Mouse (Mus musculus) Patski (cell line): Measurements from ENCODE around the gene Kansl1l. TPM values are rescaled to one million over a fixed set of nuclear protein-coding genes. Genes with fewer than 3 reads are reported as not detected.
"Not testable (repeated sequence)": the region's sequence is repeated elsewhere in the genome, so short reads cannot be mapped to it uniquely, and the experiment has no call there.

Source experiments
- ATAC-seq: fragments of 100-300 bp; one replicate; pipeline ENCODE4 v1.8.0; 2021
- CTCF ChIA-PET: fragments of 350-600 bp; sonication (Branson Sonifier 250); formaldehyde crosslinking; loops from one replicate; lab custom pipeline; 2022; ENCODE audit warnings: inconsistent platforms; lab: Charles Lee
- POLR2A ChIA-PET: fragments of 350-600 bp; sonication (Branson Sonifier 250); formaldehyde crosslinking; loops from one replicate; lab custom pipeline; 2022; ENCODE audit warnings: antibody characterized with exemption, inconsistent platforms; lab: Charles Lee
- DNase-seq: peaks from one replicate; pipeline ENCODE4 v3.0.0-alpha.2; 2011; ENCODE audit warnings: low read depth, low spot score
- H3K27me3 ChIP-seq: fragments of 371-371 bp; one replicate; pipeline ENCODE4 v1.5.1; 2021
- CTCF ChIP-seq: fragments of 100-300 bp; IDR thresholded peaks from one replicate; pipeline ENCODE4 v1.5.1; 2021
- in situ Hi-C: fragments of 300-500 bp; cut with MboI; formaldehyde crosslinking; loops from 3 replicates; pipeline ENCODE4 v1.11.1; 2018; ENCODE audit warnings: low pct_unique_long_range_greater_than_20kb, mixed read lengths
- polyA plus RNA-seq: library from polyadenylated mRNA; unstranded; gene quantifications from one replicate; pipeline ENCODE4 v1.2.3, GENCODE M21; 2021

The Kansl1l gene
- polyA plus RNA-seq, 1 experiment from 2014 or later = 44.2 TPM

DNA sequence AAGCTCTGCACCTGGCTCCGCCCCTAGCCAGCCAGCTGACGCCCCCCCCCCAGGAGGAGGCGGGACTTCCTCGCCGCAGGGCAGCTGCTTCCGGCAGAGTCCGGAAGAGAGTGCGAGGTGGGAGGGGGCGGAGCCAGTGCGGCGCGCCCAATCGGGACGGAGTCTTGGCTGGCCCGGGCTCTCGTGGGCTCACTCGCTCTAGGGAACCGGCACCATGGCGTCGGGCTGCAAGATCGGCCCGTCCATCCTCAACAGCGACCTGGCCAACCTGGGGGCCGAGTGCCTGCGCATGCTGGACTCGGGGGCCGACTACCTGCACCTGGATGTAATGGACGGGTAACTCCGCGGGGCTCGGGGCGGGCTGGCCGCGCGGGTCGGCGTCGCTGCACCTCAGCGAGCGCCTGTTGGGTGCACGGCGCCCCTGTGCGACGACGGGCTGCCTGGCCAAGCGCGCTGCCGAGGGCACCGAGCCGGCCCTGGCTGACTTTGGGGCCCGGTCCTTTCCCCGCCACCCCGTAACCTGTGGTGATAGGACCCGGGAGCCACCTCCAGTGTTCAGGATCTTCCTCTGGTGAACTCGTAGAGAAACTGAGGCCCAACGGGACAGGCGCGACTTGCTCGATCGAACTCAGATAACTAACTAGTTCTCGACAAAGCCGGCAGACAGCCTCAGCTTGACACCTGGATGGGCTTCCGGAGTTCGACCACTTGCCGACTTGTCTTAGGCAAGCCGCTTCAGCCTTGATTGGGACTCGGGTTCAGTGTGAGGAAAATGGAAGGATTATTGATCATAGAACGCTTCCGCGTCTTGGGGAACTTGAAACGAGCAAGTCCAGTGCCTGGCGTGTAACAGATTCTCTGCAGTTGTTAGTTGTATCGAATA, 116.4 kb downstream of the Kansl1l start, which contains the start of gene Rpe:
Rpe (plus strand) TSS at position 139 of the 883 bp plus-strand sequence.
- POLR2A ChIA-PET = no interaction called here
- TF ChIP-seq CTCF = peak; percentile 43
- ATAC-seq = peak; percentile 100
- peak; percentile 53 for DNase-seq
- in situ Hi-C loops = loop anchor here (10.0 kb wide), 1 partner anchor 134 kb away; no protein-coding TSS in a partner anchor
- peaks cover 24% of the 10 kb centered on the region for H3K27me3 ChIP-seq
- CTCF ChIA-PET = no interaction called here

GRCm38 (mm10) chr1:66700149-66700692, 117.1 kb downstream of the Kansl1l start:
- DNase-seq (no peak), ATAC-seq (no peak)
- peaks cover 29% of the 10 kb centered on the region for H3K27me3 ChIP-seq
- ChIA-PET CTCF (no interaction called here), POLR2A (no interaction called here)
- no peak for TF ChIP-seq CTCF
- in situ Hi-C loops = loop anchor here (10.0 kb wide), 1 partner anchor 135 kb away; no protein-coding TSS in a partner anchor

DNA sequence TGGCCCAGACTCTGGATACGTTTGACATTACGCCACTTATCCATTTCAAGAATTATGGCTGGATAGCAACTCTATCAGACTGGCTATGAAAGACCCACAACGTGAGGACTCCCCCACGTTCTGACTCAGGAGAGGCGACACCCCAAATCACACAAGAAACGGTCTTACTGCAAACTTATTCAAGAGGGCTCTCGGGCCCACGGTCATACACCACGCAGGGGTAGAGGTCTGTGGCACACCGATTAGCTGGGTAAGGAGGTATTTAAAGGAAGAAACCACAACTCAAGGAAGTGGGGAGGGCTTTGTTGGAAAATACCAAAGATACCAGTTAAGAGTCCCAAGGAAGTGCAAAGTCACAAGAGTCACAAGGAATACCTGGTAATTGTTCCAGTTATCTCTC, 117.7 kb downstream of the Kansl1l start:
- CTCF ChIA-PET, ATAC-seq, DNase-seq, POLR2A ChIA-PET: not testable (repeated sequence)
- H3K27me3 ChIP-seq = peaks cover 31% of the 10 kb centered on the region
- in situ Hi-C loops = loop anchor here (10.0 to 25.0 kb wide), 2 partner anchors 135 to 313 kb away; no protein-coding TSS in a partner anchor

DNA sequence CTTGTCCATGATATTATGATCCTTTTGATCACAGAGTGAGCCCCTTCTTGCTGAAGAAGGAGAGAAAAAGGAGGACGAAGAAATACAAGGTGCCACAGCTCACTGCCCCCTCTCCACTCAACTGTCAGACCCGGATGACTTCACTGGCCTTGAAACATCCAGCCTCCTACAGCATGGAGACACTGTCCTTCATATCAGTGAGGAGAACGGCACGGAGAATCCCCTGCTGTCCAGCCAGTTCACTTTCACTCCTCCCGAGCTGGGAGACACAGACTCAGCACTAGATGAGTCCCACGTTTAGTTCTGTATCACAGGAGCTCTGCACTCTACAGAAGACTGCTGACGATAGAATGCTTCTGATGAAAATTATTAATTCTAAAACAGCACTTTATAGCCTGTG, 122.1 kb downstream of the Kansl1l start:
- ATAC-seq (no peak), DNase-seq (no peak)
- H3K27me3 ChIP-seq = peaks cover 62% of the 10 kb centered on the region
- no peak for TF ChIP-seq CTCF
- POLR2A ChIA-PET = no interaction called here
- CTCF ChIA-PET = no interaction called here
- in situ Hi-C loops = loop anchor here (25.0 kb wide), 1 partner anchor 317 kb away; no protein-coding TSS in a partner anchor

DNA sequence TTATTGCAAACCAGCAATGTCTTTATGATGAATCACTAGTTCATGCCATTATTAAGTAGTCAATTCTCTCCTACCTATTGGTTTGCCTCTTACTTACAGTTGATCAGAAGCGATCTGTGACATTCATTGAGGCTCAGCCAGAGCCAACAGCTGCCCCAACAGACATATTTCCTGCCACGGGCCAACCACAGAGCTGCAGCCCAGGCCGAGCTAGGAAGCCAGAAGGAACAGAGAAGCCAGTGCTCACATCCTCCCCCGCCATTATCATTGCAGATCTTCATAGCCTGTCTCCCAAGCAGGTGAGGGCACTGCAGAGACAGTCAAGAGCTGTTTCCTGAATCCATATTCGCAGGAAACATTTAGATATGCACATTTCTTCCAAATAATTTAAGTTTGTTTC, 123.1 kb downstream of the Kansl1l start:
- TF ChIP-seq CTCF = no peak
- CTCF ChIA-PET = no interaction called here
- H3K27me3 ChIP-seq = peaks cover 69% of the 10 kb centered on the region
- no peak for DNase-seq
- ATAC-seq = no peak
- in situ Hi-C loops = loop anchor here (25.0 kb wide), 1 partner anchor 318 kb away; no protein-coding TSS in a partner anchor
- POLR2A ChIA-PET = no interaction called here

DNA sequence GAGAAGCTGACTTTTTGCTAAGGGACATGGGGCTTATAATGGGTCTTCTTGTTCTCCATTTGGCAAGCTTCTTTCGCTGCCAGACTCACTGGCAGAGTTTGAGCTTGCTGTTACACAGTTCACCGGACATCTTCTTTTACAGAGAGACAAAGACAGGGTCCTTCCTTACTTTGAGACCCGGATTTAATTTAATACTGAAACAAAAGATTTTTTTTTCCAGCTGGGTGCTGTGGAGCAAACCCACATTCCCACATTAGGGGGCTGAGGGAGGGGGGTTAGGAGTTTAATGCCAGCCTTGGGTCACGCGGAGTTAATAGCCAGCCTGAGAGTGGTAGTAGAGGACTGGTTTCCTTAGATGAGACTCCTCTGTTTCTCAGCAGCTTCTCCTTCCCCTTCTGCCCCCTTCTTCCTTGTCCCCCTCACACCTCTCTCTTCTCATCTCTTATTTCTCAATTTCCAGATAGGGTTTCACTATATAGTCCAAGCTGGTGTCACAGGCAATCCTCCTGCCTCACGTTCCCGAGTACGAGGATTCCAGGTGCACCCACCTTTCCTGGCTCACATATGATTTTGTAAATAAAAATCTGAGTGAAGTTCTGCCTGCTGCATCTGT, 124.5 kb downstream of the Kansl1l start:
- no peak for TF ChIP-seq CTCF
- peaks cover 72% of the 10 kb centered on the region for H3K27me3 ChIP-seq
- DNase-seq = no peak
- CTCF ChIA-PET = no interaction called here
- in situ Hi-C loops = loop anchor here (25.0 kb wide), 1 partner anchor 319 kb away; no protein-coding TSS in a partner anchor
- ATAC-seq = no peak
- POLR2A ChIA-PET = interaction anchor here (0.6 kb wide), 1 partner anchor 1904 kb away, joined by 3 read pairs; no protein-coding TSS in a partner anchor

DNA sequence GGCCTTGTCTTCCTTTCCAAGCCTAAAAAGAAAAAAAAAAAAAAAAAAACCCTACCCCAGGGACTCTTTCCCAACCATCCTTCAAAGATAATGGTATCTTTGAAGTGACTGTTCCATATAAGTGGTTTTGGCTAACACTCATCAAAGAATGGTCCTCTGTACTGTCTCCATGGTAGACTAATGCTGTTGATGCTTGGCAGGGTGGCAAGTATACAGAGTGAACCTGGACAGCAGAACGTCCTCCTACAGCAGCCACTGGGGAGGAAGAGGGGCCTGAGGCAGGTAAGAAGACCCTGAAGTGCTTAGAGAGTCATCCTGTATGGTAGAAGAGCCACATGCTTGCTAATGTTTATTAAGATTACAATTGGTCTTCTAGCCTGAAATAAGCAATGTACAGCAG, 125.1 kb downstream of the Kansl1l start:
- TF ChIP-seq CTCF = no peak
- ATAC-seq = no peak
- H3K27me3 ChIP-seq = peaks cover 72% of the 10 kb centered on the region
- ChIA-PET CTCF (no interaction called here), POLR2A (interaction anchor here (0.6 kb wide), 1 partner anchor 1905 kb away, joined by 3 read pairs; no protein-coding TSS in a partner anchor)
- in situ Hi-C loops = loop anchor here (25.0 kb wide), 1 partner anchor 320 kb away; no protein-coding TSS in a partner anchor
- DNase-seq = no peak

DNA sequence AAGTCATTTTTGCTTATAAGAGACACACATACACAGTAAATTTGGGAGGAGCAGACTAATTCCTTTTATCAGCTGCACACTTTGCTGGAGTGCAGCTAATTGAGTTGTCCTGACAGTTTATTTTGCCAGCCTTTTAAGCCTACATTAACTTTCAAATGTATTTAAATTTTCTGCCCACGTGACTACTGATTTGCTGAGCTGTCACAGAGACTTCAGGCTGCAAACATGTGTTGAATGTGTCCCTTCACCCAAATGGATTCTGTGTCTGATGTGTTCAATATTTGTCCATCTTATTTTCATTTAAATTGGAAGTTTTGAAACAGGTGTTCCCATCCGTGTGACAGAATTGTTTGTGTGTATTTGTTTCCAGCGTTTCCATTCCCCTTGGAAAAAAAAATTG, 125.6 kb downstream of the Kansl1l start:
- H3K27me3 ChIP-seq = peaks cover 73% of the 10 kb centered on the region
- no peak for TF ChIP-seq CTCF
- DNase-seq = no peak
- ChIA-PET POLR2A (interaction anchor here (0.7 kb wide), 1 partner anchor 31 kb away, joined by 3 read pairs; no protein-coding TSS in a partner anchor), CTCF (no interaction called here)
- no peak for ATAC-seq
- in situ Hi-C loops = loop anchor here (25.0 kb wide), 1 partner anchor 321 kb away; no protein-coding TSS in a partner anchor

DNA sequence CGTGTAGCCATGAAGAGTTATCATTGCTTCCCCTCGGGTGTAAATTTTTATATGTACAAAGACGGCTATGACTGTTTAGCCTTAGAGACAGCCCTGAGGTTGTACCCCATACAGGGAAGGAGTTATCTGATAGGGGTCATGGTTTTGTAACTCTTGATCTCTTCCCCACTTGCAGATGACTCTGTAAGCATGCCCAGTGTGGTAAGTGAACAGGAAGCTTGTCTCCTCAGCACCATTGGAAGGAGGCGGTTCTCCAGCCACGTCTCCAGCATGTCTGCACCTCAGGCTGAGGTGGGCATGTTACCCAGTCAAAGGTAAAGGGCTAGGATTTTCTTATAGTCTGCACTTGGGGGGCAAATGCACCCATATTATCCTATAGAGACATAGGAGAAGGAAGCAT, 134.4 kb downstream of the Kansl1l start:
- DNase-seq (no peak), ATAC-seq (no peak)
- POLR2A ChIA-PET = no interaction called here
- CTCF ChIA-PET = no interaction called here
- H3K27me3 ChIP-seq = peaks cover 52% of the 10 kb centered on the region
- in situ Hi-C loops = loop anchor here (25.0 kb wide), 1 partner anchor 329 kb away; no protein-coding TSS in a partner anchor
- no peak for TF ChIP-seq CTCF

- TF ChIP-seq CTCF = no peak
- in situ Hi-C loops = loop anchor here (25.0 kb wide), 1 partner anchor 334 kb away; no protein-coding TSS in a partner anchor
- ChIA-PET CTCF (interaction anchor here (0.8 kb wide), 1 partner anchor 12 kb away, joined by 3 read pairs; no protein-coding TSS in a partner anchor), POLR2A (no interaction called here)
- DNase-seq = no peak
- H3K27me3 ChIP-seq = peaks cover 30% of the 10 kb centered on the region
- no peak for ATAC-seq
Measured at GRCm38 (mm10) chr1:66678662-66679061, 138.7 kb downstream of the Kansl1l start.
